Mouse (Mus musculus) adrenal gland, adult 10 weeks (tissue): Measurements from ENCODE around the gene Rbx1. TPM values are rescaled to one million over a fixed set of nuclear protein-coding genes. Genes with fewer than 3 reads are reported as not detected.

Source experiments
- polyA plus RNA-seq: library from polyadenylated mRNA; stranded (reverse); fragments of 350-450 nt; fragmentation: Illumina TruSeq; extraction: RNeasy Lipid Tissue Mini Kit (QIAGEN cat#74804); gene quantifications from one replicate; pipeline ENCODE4 v1.2.3, GENCODE M21; 2014; ENCODE audit warnings: low read depth, low replicate concordance

The Rbx1 gene
- polyA plus RNA-seq = 120 TPM

GRCm38 (mm10) chr15:81465901-81466737 is at the start of gene Rbx1:
TSS of gene Rbx1 (plus strand) at chr15:81466296.

Other genes with a start within 250 kb of the Rbx1 start
- gene Mchr1, start 230.8 kb upstream of the Rbx1 start, polyA plus RNA-seq = not detected
- gene Slc25a17, start 105.5 kb upstream of the Rbx1 start, polyA plus RNA-seq = 137 TPM
- gene St13, start 66.2 kb upstream of the Rbx1 start, polyA plus RNA-seq = 639 TPM
- 20.6 TPM for gene Xpnpep3, start 66.2 kb upstream of the Rbx1 start, polyA plus RNA-seq
- gene Dnajb7, start 58.0 kb upstream of the Rbx1 start, polyA plus RNA-seq = not detected
- 78.9 TPM for gene Ep300, start 119.1 kb downstream of the Rbx1 start, polyA plus RNA-seq
- 1.6 TPM for gene L3mbtl2, start 197.6 kb downstream of the Rbx1 start, polyA plus RNA-seq
- not detected for gene Chadl, start 231.0 kb downstream of the Rbx1 start, polyA plus RNA-seq